Mouse (Mus musculus): ENCODE results near the gene E2f1. TPM values are rescaled to one million over a fixed set of nuclear protein-coding genes. Genes with fewer than 3 reads are reported as not detected.
A peak's percentile ranks its signal among the peaks of the same experiment; 100 is the strongest.

Gene E2f1
- polyA plus RNA-seq, 1 experiment from 2014 or later, result 7.2 TPM

GRCm38 (mm10) chr2:154546711-154547110, 23.0 kb downstream of the E2f1 start, which contains the start of gene 1700003F12Rik:
1700003F12Rik (plus strand) TSS chr2:154547085.
- WGBS, result 83% methylated on average over 10 of the region's 10 CpGs
- H3K9ac ChIP-seq (replicated peaks; ENCODE audit: low read length), result no peak within 1 kb of the TSS
- no peaks in the 10 kb centered on the region; the same call in 1 of the 2 replicates for H3K27me3 ChIP-seq (ENCODE audit: control insufficient read depth, insufficient read depth, low read length)
- H3K9me3 ChIP-seq (replicated peaks; ENCODE audit: control insufficient read depth, low read length), result no peaks in the 10 kb centered on the region
- DNase-seq (ENCODE audit: low spot score) (no peak), ATAC-seq (replicated peaks; ENCODE audit: insufficient number of reproducible peaks, low FRiP score, low TSS enrichment, low read depth) (no peak)
- H3K4me2 ChIP-seq (ENCODE audit: low read depth, low read length), result no peak within 1 kb of the TSS
- H3K4me1 ChIP-seq (ENCODE audit: control insufficient read depth, insufficient read depth, low read length), result peaks cover 2% of the 10 kb centered on the region; the same call in 1 of the 2 replicates
- H3K27ac ChIP-seq (replicated peaks; ENCODE audit: low read depth, low read length), result no peak within 1 kb of the TSS
- H3K36me3 ChIP-seq (replicated peaks; ENCODE audit: control insufficient read depth, insufficient read depth, low read depth, low read length), result no peaks in the 10 kb centered on the region
- H3K4me3 ChIP-seq (ENCODE audit: low read depth, low read length), result no peak within 1 kb of the TSS

GRCm38 (mm10) chr2:154543567-154544347, 25.9 kb downstream of the E2f1 start:
- H3K4me2 ChIP-seq (ENCODE audit: low read depth, low read length), result no peak overlapping the region
- H3K27ac ChIP-seq (replicated peaks; ENCODE audit: low read depth, low read length), result no peak overlapping the region
- no peak overlapping the region for H3K4me3 ChIP-seq (ENCODE audit: low read depth, low read length)
- no peaks in the 10 kb centered on the region for H3K4me1 ChIP-seq (ENCODE audit: control insufficient read depth, insufficient read depth, low read length)
- H3K27me3 ChIP-seq (ENCODE audit: control insufficient read depth, insufficient read depth, low read length), result no peaks in the 10 kb centered on the region; the same call in 1 of the 2 replicates
- DNase-seq (ENCODE audit: low spot score) (no peak), ATAC-seq (replicated peaks; ENCODE audit: insufficient number of reproducible peaks, low FRiP score, low TSS enrichment, low read depth) (no peak)
- no peaks in the 10 kb centered on the region for H3K36me3 ChIP-seq (replicated peaks; ENCODE audit: control insufficient read depth, insufficient read depth, low read depth, low read length)
- H3K9me3 ChIP-seq (replicated peaks; ENCODE audit: control insufficient read depth, low read length), result no peaks in the 10 kb centered on the region
- no peak overlapping the region for H3K9ac ChIP-seq (replicated peaks; ENCODE audit: low read length)
- WGBS, result 87% methylated on average over 9 of the region's 9 CpGs

GRCm38 (mm10) chr2:154541630-154542029, 28.1 kb downstream of the E2f1 start:
- 83% methylated on average over 2 of the region's 2 CpGs for WGBS
- ATAC-seq (replicated peaks; ENCODE audit: insufficient number of reproducible peaks, low FRiP score, low TSS enrichment, low read depth), result no peak

GRCm38 (mm10) chr2:154539720-154540119, 30.0 kb downstream of the E2f1 start:
- no peak overlapping the region for H3K27ac ChIP-seq (replicated peaks; ENCODE audit: low read depth, low read length)
- no peak overlapping the region for H3K9ac ChIP-seq (replicated peaks; ENCODE audit: low read length)
- no peaks in the 10 kb centered on the region for H3K4me1 ChIP-seq (ENCODE audit: control insufficient read depth, insufficient read depth, low read length)
- peak; percentile 38 for DNase-seq (ENCODE audit: low spot score)
- H3K9me3 ChIP-seq (replicated peaks; ENCODE audit: control insufficient read depth, low read length), result no peaks in the 10 kb centered on the region
- H3K4me2 ChIP-seq (ENCODE audit: low read depth, low read length), result no peak overlapping the region
- peaks cover 7% of the 10 kb centered on the region; the same call in 1 of the 2 replicates for H3K36me3 ChIP-seq (replicated peaks; ENCODE audit: control insufficient read depth, insufficient read depth, low read depth, low read length)
- no peak overlapping the region for H3K4me3 ChIP-seq (ENCODE audit: low read depth, low read length)
- H3K27me3 ChIP-seq (ENCODE audit: control insufficient read depth, insufficient read depth, low read length), result no peaks in the 10 kb centered on the region; the same call in 1 of the 2 replicates
- 81% methylated on average over 3 of the region's 3 CpGs for whole genome bisulfite sequencing
- ATAC-seq (replicated peaks; ENCODE audit: insufficient number of reproducible peaks, low FRiP score, low TSS enrichment, low read depth), result no peak

More at GRCm38 (mm10) chr2:154541630-154542029, 28.1 kb downstream of the E2f1 start:
- H3K4me3 ChIP-seq (ENCODE audit: low read depth, low read length), result no peak overlapping the region
- H3K4me1 ChIP-seq (ENCODE audit: control insufficient read depth, insufficient read depth, low read length), result no peaks in the 10 kb centered on the region
- H3K27ac ChIP-seq (replicated peaks; ENCODE audit: low read depth, low read length), result no peak overlapping the region
- no peak overlapping the region for H3K4me2 ChIP-seq (ENCODE audit: low read depth, low read length)
- DNase-seq (ENCODE audit: low spot score), result no peak
- no peak overlapping the region for H3K9ac ChIP-seq (replicated peaks; ENCODE audit: low read length)
- H3K27me3 ChIP-seq (ENCODE audit: control insufficient read depth, insufficient read depth, low read length), result no peaks in the 10 kb centered on the region; the same call in 1 of the 2 replicates
- no peaks in the 10 kb centered on the region; the same call in 1 of the 2 replicates for H3K36me3 ChIP-seq (replicated peaks; ENCODE audit: control insufficient read depth, insufficient read depth, low read depth, low read length)
- H3K9me3 ChIP-seq (replicated peaks; ENCODE audit: control insufficient read depth, low read length), result no peaks in the 10 kb centered on the region

GRCm38 (mm10) chr2:154538710-154539109, 31.0 kb downstream of the E2f1 start:
- 72% methylated on average over 3 of the region's 3 CpGs for WGBS
- no peaks in the 10 kb centered on the region for H3K4me1 ChIP-seq (ENCODE audit: control insufficient read depth, insufficient read depth, low read length)
- no peak for DNase-seq (ENCODE audit: low spot score)
- no peaks in the 10 kb centered on the region for H3K9me3 ChIP-seq (replicated peaks; ENCODE audit: control insufficient read depth, low read length)
- no peak overlapping the region for H3K9ac ChIP-seq (replicated peaks; ENCODE audit: low read length)
- no peaks in the 10 kb centered on the region for H3K27me3 ChIP-seq (ENCODE audit: control insufficient read depth, insufficient read depth, low read length)
- peaks cover 8% of the 10 kb centered on the region; the same call in 1 of the 2 replicates for H3K36me3 ChIP-seq (replicated peaks; ENCODE audit: control insufficient read depth, insufficient read depth, low read depth, low read length)
- no peak for ATAC-seq (replicated peaks; ENCODE audit: insufficient number of reproducible peaks, low FRiP score, low TSS enrichment, low read depth)
- no peak overlapping the region for H3K27ac ChIP-seq (replicated peaks; ENCODE audit: low read depth, low read length)
- H3K4me3 ChIP-seq (ENCODE audit: low read depth, low read length), result no peak overlapping the region
- H3K4me2 ChIP-seq (ENCODE audit: low read depth, low read length), result no peak overlapping the region

- H3K4me1 ChIP-seq (ENCODE audit: control insufficient read depth, insufficient read depth, low read length), result no peaks in the 10 kb centered on the region
- ATAC-seq (replicated peaks; ENCODE audit: insufficient number of reproducible peaks, low FRiP score, low TSS enrichment, low read depth), result no peak
- peaks cover 8% of the 10 kb centered on the region; the same call in 1 of the 2 replicates for H3K36me3 ChIP-seq (replicated peaks; ENCODE audit: control insufficient read depth, insufficient read depth, low read depth, low read length)
- H3K9me3 ChIP-seq (replicated peaks; ENCODE audit: control insufficient read depth, low read length), result no peaks in the 10 kb centered on the region
- no peak overlapping the region for H3K9ac ChIP-seq (replicated peaks; ENCODE audit: low read length)
- H3K4me2 ChIP-seq (ENCODE audit: low read depth, low read length), result no peak overlapping the region
- no peak for DNase-seq (ENCODE audit: low spot score)
- WGBS, result 75% methylated on average over 2 of the region's 2 CpGs
- H3K4me3 ChIP-seq (ENCODE audit: low read depth, low read length), result no peak overlapping the region
- H3K27me3 ChIP-seq (ENCODE audit: control insufficient read depth, insufficient read depth, low read length), result no peaks in the 10 kb centered on the region
- H3K27ac ChIP-seq (replicated peaks; ENCODE audit: low read depth, low read length), result no peak overlapping the region
These were observed 31.4 kb downstream of the E2f1 start for GRCm38 (mm10) chr2:154538310-154538709.

GRCm38 (mm10) chr2:154534704-154535270, 34.9 kb downstream of the E2f1 start:
- Histone ChIP-seq H3K27me3 (ENCODE audit: control insufficient read depth, insufficient read depth, low read length) (no peaks in the 10 kb centered on the region), H3K4me1 (ENCODE audit: control insufficient read depth, insufficient read depth, low read length) (no peaks in the 10 kb centered on the region), H3K4me2 (ENCODE audit: low read depth, low read length) (no peak overlapping the region), H3K27ac (replicated peaks; ENCODE audit: low read depth, low read length) (no peak overlapping the region), H3K36me3 (replicated peaks; ENCODE audit: control insufficient read depth, insufficient read depth, low read depth, low read length) (peaks cover 8% of the 10 kb centered on the region; the same call in 1 of the 2 replicates), H3K9ac (replicated peaks; ENCODE audit: low read length) (no peak overlapping the region), H3K4me3 (ENCODE audit: low read depth, low read length) (no peak overlapping the region), H3K9me3 (replicated peaks; ENCODE audit: control insufficient read depth, low read length) (no peaks in the 10 kb centered on the region)
- no peak for DNase-seq (ENCODE audit: low spot score)
- 94% methylated on average over 12 of the region's 12 CpGs for WGBS
- no peak for ATAC-seq (replicated peaks; ENCODE audit: insufficient number of reproducible peaks, low FRiP score, low TSS enrichment, low read depth)

- Histone ChIP-seq H3K36me3 (replicated peaks; ENCODE audit: control insufficient read depth, insufficient read depth, low read depth, low read length) (peaks cover 11% of the 10 kb centered on the region), H3K27me3 (ENCODE audit: control insufficient read depth, insufficient read depth, low read length) (no peaks in the 10 kb centered on the region), H3K4me3 (ENCODE audit: low read depth, low read length) (no peak overlapping the region), H3K4me1 (ENCODE audit: control insufficient read depth, insufficient read depth, low read length) (no peaks in the 10 kb centered on the region), H3K9ac (replicated peaks; ENCODE audit: low read length) (no peak overlapping the region), H3K9me3 (replicated peaks; ENCODE audit: control insufficient read depth, low read length) (no peaks in the 10 kb centered on the region), H3K27ac (replicated peaks; ENCODE audit: low read depth, low read length) (no peak overlapping the region), H3K4me2 (ENCODE audit: low read depth, low read length) (no peak overlapping the region)
- DNase-seq (ENCODE audit: low spot score) (no peak), ATAC-seq (replicated peaks; ENCODE audit: insufficient number of reproducible peaks, low FRiP score, low TSS enrichment, low read depth) (no peak)
- 68% methylated on average over 3 of the region's 3 CpGs for WGBS
These were observed 36.8 kb downstream of the E2f1 start for GRCm38 (mm10) chr2:154532888-154533287.
